Comparison of ENCODE assay signal across 8 mouse cellular contexts in genomic region chr8:88288622-88289242, GRCm38 (mm10). TPM values are rescaled to one million over a fixed set of nuclear protein-coding genes. Genes with fewer than 3 reads are reported as not detected.
DNase-seq lines count a peak whose midpoint lies in the region; ATAC-seq and TF ChIP-seq lines count a peak whose summit lies in the region.

No protein-coding gene starts in this region.

- no peaks in the 10 kb centered on the region for H3K36me3 ChIP-seq in lung, embryonic 15.5 days
- peaks cover 10% of the 10 kb centered on the region for H3K36me3 ChIP-seq in erythroblast, embryonic 14.5 days (ENCODE audit: control insufficient read depth)
- H3K36me3 ChIP-seq in liver, embryonic 11.5 days (ENCODE audit: control insufficient read depth, insufficient read depth, low read length) = no peaks in the 10 kb centered on the region
- no peaks in the 10 kb centered on the region for H3K36me3 ChIP-seq in stomach, postnatal 0 days (ENCODE audit: control insufficient read depth, insufficient read depth, low read length)
- no peaks in the 10 kb centered on the region for H3K36me3 ChIP-seq in forebrain, embryonic 13.5 days (ENCODE audit: poor library complexity, severe bottlenecking)
- H3K36me3 ChIP-seq in forebrain, embryonic 11.5 days (ENCODE audit: control insufficient read depth, insufficient read depth, low read length) = no peaks in the 10 kb centered on the region

- TF ChIP-seq CTCF in stomach, postnatal 0 days (IDR thresholded peaks at IDR 0.05; ENCODE audit: low read depth) = no peak

- no peaks in the 10 kb centered on the region for H3K9me3 ChIP-seq in lung, embryonic 15.5 days
- H3K9me3 ChIP-seq in erythroblast, embryonic 14.5 days (ENCODE audit: control insufficient read depth, low read length) = no peaks in the 10 kb centered on the region
- H3K9me3 ChIP-seq in liver, embryonic 11.5 days (ENCODE audit: control insufficient read depth, low read length) = no peaks in the 10 kb centered on the region
- no peaks in the 10 kb centered on the region for H3K9me3 ChIP-seq in stomach, postnatal 0 days (ENCODE audit: control insufficient read depth, low read length)
- H3K9me3 ChIP-seq in forebrain, embryonic 13.5 days (replicated peaks) = no peaks in the 10 kb centered on the region
- no peaks in the 10 kb centered on the region for H3K9me3 ChIP-seq in forebrain, embryonic 11.5 days (ENCODE audit: control insufficient read depth, low read length)

- H3K4me2 ChIP-seq in lung, embryonic 15.5 days = no peak overlapping the region
- H3K4me2 ChIP-seq in liver, embryonic 11.5 days = peak overlapping the region; percentile 66
- no peak overlapping the region for H3K4me2 ChIP-seq in stomach, postnatal 0 days (replicated peaks; ENCODE audit: low read depth)
- H3K4me2 ChIP-seq in forebrain, embryonic 13.5 days = no peak overlapping the region
- no peak overlapping the region for H3K4me2 ChIP-seq in forebrain, embryonic 11.5 days (ENCODE audit: low read depth, low read length, severe bottlenecking)

- TF ChIP-seq EP300 in stomach, postnatal 0 days (optimal IDR thresholded peaks at IDR 0.05) = no peak

- peak overlapping the region; percentile 45 for H3K27ac ChIP-seq in lung, embryonic 15.5 days
- peak overlapping the region; percentile 91 for H3K27ac ChIP-seq in liver, embryonic 11.5 days (ENCODE audit: low read depth, low read length)
- peak overlapping the region; percentile 40; the same call in 1 of the 2 replicates for H3K27ac ChIP-seq in stomach, postnatal 0 days (replicated peaks)
- no peak overlapping the region for H3K27ac ChIP-seq in forebrain, embryonic 13.5 days
- H3K27ac ChIP-seq in forebrain, embryonic 11.5 days (ENCODE audit: low read depth, low read length) = no peak overlapping the region

- intact Hi-C loops in left cerebral cortex, postnatal 10 days (cut with DNase I) = no loop called here

- no peak for ATAC-seq in lung, embryonic 15.5 days (ENCODE audit: borderline replicate concordance, extremely low read depth, low FRiP score, low TSS enrichment)
- ATAC-seq in liver, embryonic 11.5 days (replicated peaks; ENCODE audit: low FRiP score) = peak; percentile 78
- ATAC-seq in stomach, postnatal 0 days (ENCODE audit: low FRiP score, low TSS enrichment) = peak; percentile 26; the same call in 1 of the 2 replicates
- ATAC-seq in forebrain, embryonic 13.5 days = no peak
- no peak for ATAC-seq in forebrain, embryonic 11.5 days (replicated peaks; ENCODE audit: low FRiP score)

- peaks cover 26% of the 10 kb centered on the region for H3K4me1 ChIP-seq in lung, embryonic 15.5 days
- H3K4me1 ChIP-seq in erythroblast, embryonic 14.5 days (ENCODE audit: control insufficient read depth) = peaks cover 84% of the 10 kb centered on the region
- peaks cover 55% of the 10 kb centered on the region for H3K4me1 ChIP-seq in liver, embryonic 11.5 days (replicated peaks; ENCODE audit: control insufficient read depth, insufficient read depth, low read length)
- no peaks in the 10 kb centered on the region for H3K4me1 ChIP-seq in stomach, postnatal 0 days (replicated peaks; ENCODE audit: control insufficient read depth, insufficient read depth)
- no peaks in the 10 kb centered on the region for H3K4me1 ChIP-seq in forebrain, embryonic 13.5 days
- H3K4me1 ChIP-seq in forebrain, embryonic 11.5 days (replicated peaks; ENCODE audit: control insufficient read depth, insufficient read depth, low read length) = no peaks in the 10 kb centered on the region

- H3K9ac ChIP-seq in lung, embryonic 15.5 days = no peak overlapping the region
- peak overlapping the region; percentile 72 for H3K9ac ChIP-seq in liver, embryonic 11.5 days (ENCODE audit: low read depth, low read length)
- no peak overlapping the region for H3K9ac ChIP-seq in stomach, postnatal 0 days (ENCODE audit: low read length)
- no peak overlapping the region for H3K9ac ChIP-seq in forebrain, embryonic 13.5 days
- no peak overlapping the region for H3K9ac ChIP-seq in forebrain, embryonic 11.5 days (ENCODE audit: low read length)

- H3K4me3 ChIP-seq in lung, embryonic 15.5 days = no peak overlapping the region
- peak overlapping the region; percentile 48 for H3K4me3 ChIP-seq in erythroblast, embryonic 14.5 days (replicated peaks)
- H3K4me3 ChIP-seq in liver, embryonic 11.5 days (ENCODE audit: low read depth, low read length) = peak overlapping the region; percentile 36
- H3K4me3 ChIP-seq in stomach, postnatal 0 days (ENCODE audit: low read depth, low read length) = no peak overlapping the region
- H3K4me3 ChIP-seq in forebrain, embryonic 13.5 days = no peak overlapping the region
- no peak overlapping the region for H3K4me3 ChIP-seq in forebrain, embryonic 11.5 days (ENCODE audit: low read depth, low read length)

- WGBS in lung, embryonic 15.5 days = 71% methylated on average over 12 of the region's 12 CpGs
- WGBS in liver, embryonic 11.5 days = 32% methylated on average over 12 of the region's 12 CpGs
- WGBS in stomach, postnatal 0 days = 53% methylated on average over 12 of the region's 12 CpGs
- 73% methylated on average over 12 of the region's 12 CpGs for WGBS in forebrain, embryonic 13.5 days
- 70% methylated on average over 12 of the region's 12 CpGs for whole genome bisulfite sequencing in forebrain, embryonic 11.5 days

- DNase-seq in lung, adult 18-20 months = no peak
- no peak for DNase-seq in liver, embryonic 11.5 days (ENCODE audit: low spot score)
- DNase-seq in stomach, postnatal 0 days (ENCODE audit: low spot score) = no peak
- DNase-seq in forebrain, embryonic 11.5 days (ENCODE audit: low spot score) = no peak
- no peak for DNase-seq in left cerebral cortex, postnatal 10 days (ENCODE audit: extremely low spot score in 1 of 2, low spot score in 2 of 2)

- H3K27me3 ChIP-seq in lung, embryonic 15.5 days = no peaks in the 10 kb centered on the region
- H3K27me3 ChIP-seq in erythroblast, embryonic 14.5 days (ENCODE audit: control insufficient read depth) = no peaks in the 10 kb centered on the region
- no peaks in the 10 kb centered on the region for H3K27me3 ChIP-seq in liver, embryonic 11.5 days (replicated peaks; ENCODE audit: control insufficient read depth, insufficient read depth, low read length)
- no peaks in the 10 kb centered on the region for H3K27me3 ChIP-seq in stomach, postnatal 0 days (ENCODE audit: control insufficient read depth, insufficient read depth, low read length)
- no peaks in the 10 kb centered on the region for H3K27me3 ChIP-seq in forebrain, embryonic 13.5 days
- no peaks in the 10 kb centered on the region for H3K27me3 ChIP-seq in forebrain, embryonic 11.5 days (ENCODE audit: control insufficient read depth, insufficient read depth, low read length)

RNA-seq across cellular contexts. Expression of gene Adcy7, which starts 16.5 kb away (rescaled TPM):
- 12.7 and 13.9 TPM in 2 replicates for polyA plus RNA-seq in lung, embryonic 15.5 days (2015; fragmentation: Nextera tagmentation; extraction: Ambion mirVana)
- polyA plus RNA-seq in erythroblast, embryonic 14.5 days (2012) = 1.1 and 1.6 TPM in 2 replicates
- polyA plus RNA-seq in liver, embryonic 11.5 days (2014; fragmentation: Nextera tagmentation; extraction: Ambion mirVana) = 46.6 and 49.7 TPM in 2 replicates
- 5.2 and 5.7 TPM in 2 replicates for polyA plus RNA-seq in stomach, postnatal 0 days (2015; fragmentation: Nextera tagmentation; extraction: Ambion mirVana)
- polyA plus RNA-seq in forebrain, embryonic 13.5 days (2015; fragmentation: Nextera tagmentation; extraction: Ambion mirVana) = 1.5 TPM in 2 replicates
- 3.0 and 3.4 TPM in 2 replicates for polyA plus RNA-seq in forebrain, embryonic 11.5 days (2014; fragmentation: Nextera tagmentation; extraction: Ambion mirVana)
- total RNA-seq in left cerebral cortex, postnatal 10 days (2021) = 10 to 100 TPM in 1 of 2 experiments, 1 to 10 TPM in 1; 9.4 to 10.3 TPM

Comparison
In these comparisons a context has a peak if more than half of its experiments do, and no peak if none do; other contexts are left out.
1. ATAC-seq: peak in liver, embryonic 11.5 days (single experiment) and stomach, postnatal 0 days (single experiment); none in lung, embryonic 15.5 days (single experiment), forebrain, embryonic 13.5 days (single experiment) and forebrain, embryonic 11.5 days (single experiment).
2. H3K27ac ChIP-seq: peak in lung, embryonic 15.5 days (single experiment), liver, embryonic 11.5 days (single experiment) and stomach, postnatal 0 days (single experiment); none in forebrain, embryonic 13.5 days (single experiment) and forebrain, embryonic 11.5 days (single experiment).
3. H3K4me3 ChIP-seq: peak in erythroblast, embryonic 14.5 days (single experiment) and liver, embryonic 11.5 days (single experiment); none in lung, embryonic 15.5 days (single experiment), stomach, postnatal 0 days (single experiment), forebrain, embryonic 13.5 days (single experiment) and forebrain, embryonic 11.5 days (single experiment).